Mouse (Mus musculus) heart, postnatal 0 days (tissue): Measurements from ENCODE around the gene Hmgb2. TPM values are rescaled to one million over a fixed set of nuclear protein-coding genes. Genes with fewer than 3 reads are reported as not detected.

ENCODE experiments used
- ATAC-seq: fragments of 200-750 bp; cut with Nextera tagmentation; 2 replicates; pipeline ENCODE4 v1.8.0; 2017; ENCODE audit warnings: low read depth, moderate number of reproducible peaks, moderate library complexity; ENCODE audit not compliant: insufficient read depth
- DNase-seq: peaks from one replicate; pipeline ENCODE4 v3.0.0-alpha.2; 2016; ENCODE audit warnings: low spot score
- H3K27ac ChIP-seq: fragments of 300-500 bp; sonication (generic); 2 replicates; pipeline ENCODE4 v1.5.1; 2014; ENCODE audit warnings: low read depth, mild to moderate bottlenecking
- H3K27me3 ChIP-seq: fragments of 300-500 bp; sonication (generic); 2 replicates; pipeline ENCODE4 v1.6.1; 2014; ENCODE audit warnings: low read length, mixed read lengths; ENCODE audit not compliant: control insufficient read depth, insufficient read depth
- H3K36me3 ChIP-seq: fragments of 300-500 bp; sonication (generic); replicated peaks from 2 replicates; pipeline ENCODE4 v1.6.1; 2014; ENCODE audit warnings: low read length, mixed read lengths; ENCODE audit not compliant: control insufficient read depth, insufficient read depth
- H3K4me1 ChIP-seq: fragments of 300-500 bp; sonication (generic); 2 replicates; pipeline ENCODE4 v1.6.1; 2014; ENCODE audit warnings: antibody characterized with exemption; ENCODE audit not compliant: control insufficient read depth, insufficient read depth
- H3K4me2 ChIP-seq: fragments of 300-500 bp; sonication (generic); 2 replicates; pipeline ENCODE4 v1.6.1; 2014; ENCODE audit warnings: low read depth, mild to moderate bottlenecking, low read length, moderate library complexity
- H3K4me3 ChIP-seq: fragments of 300-500 bp; sonication (generic); 2 replicates; pipeline ENCODE4 v1.5.1; 2014; ENCODE audit warnings: low read depth, low read length
- H3K9ac ChIP-seq: fragments of 300-500 bp; sonication (generic); replicated peaks from 2 replicates; pipeline ENCODE4 v1.6.1; 2014; ENCODE audit warnings: low read depth, low read length, mixed read lengths
- H3K9me3 ChIP-seq: fragments of 300-500 bp; sonication (generic); replicated peaks from 2 replicates; pipeline ENCODE4 v1.6.1; 2016; ENCODE audit warnings: low read length; ENCODE audit not compliant: control insufficient read depth
- CTCF ChIP-seq: IDR thresholded peaks from 2 replicates; pipeline ENCODE4 v1.5.1; 2016; ENCODE audit warnings: antibody characterized with exemption, control low read depth, low read depth
- EP300 ChIP-seq: IDR thresholded peaks from 2 replicates; pipeline ENCODE4 v1.6.1; 2016; ENCODE audit warnings: antibody characterized with exemption, low read depth
- WGBS: fragments of 180-500 bp; shearing (Covaris S2); extraction: QIAGEN DNeasy Blood & Tissue Kit; methylation state at CpG from one replicate; pipeline ENCODE4 v1.1.7; 2014; 5-methylcytosine and 5-hydroxymethylcytosine counted together
- polyA plus RNA-seq: library from polyadenylated mRNA; unstranded; fragments of >200 nt; fragmentation: Nextera tagmentation; extraction: Ambion mirVana; gene quantifications from 2 replicates; pipeline ENCODE4 v1.2.1, GENCODE M21; 2015
- total RNA-seq: library from RNA; depleted of rRNA; stranded (reverse); fragments of >200 nt; gene quantifications from 2 replicates; pipeline ENCODE4 v1.2.3, GENCODE M21; 2014; ENCODE audit warnings: low replicate concordance

Hmgb2 gene
- total and polyA plus RNA-seq, 2 experiments from 2014 or later: 25.6 to 145 TPM

DNA sequence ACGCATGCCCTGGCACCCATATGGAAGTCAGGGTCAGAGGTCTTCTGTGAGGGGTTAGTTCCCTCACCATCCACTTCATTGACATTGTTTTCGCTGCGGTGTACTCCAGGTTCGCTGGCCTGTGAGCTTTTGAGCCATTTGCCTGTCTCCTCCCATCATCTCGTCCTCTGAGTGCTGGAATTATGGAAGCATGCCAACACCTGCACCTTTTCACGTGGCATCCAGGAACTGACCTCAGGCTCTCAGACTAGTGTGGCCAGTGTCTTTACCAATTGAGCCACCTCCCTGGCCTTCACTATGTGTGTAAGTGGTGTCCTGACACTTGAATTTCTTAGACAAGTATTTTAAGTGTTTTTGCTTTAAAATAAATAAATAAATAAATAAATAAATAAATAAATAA is 38.0 kb upstream of the Hmgb2 start:
- no peaks in the 10 kb centered on the region for H3K9me3 ChIP-seq
- DNase-seq: no peak
- 68% methylated on average over 6 of the region's 6 CpGs for WGBS
- TF ChIP-seq EP300 (no peak), CTCF (no peak)
- H3K4me2 ChIP-seq: no peak overlapping the region
- H3K27me3 ChIP-seq: no peaks in the 10 kb centered on the region
- no peak overlapping the region for H3K9ac ChIP-seq
- H3K36me3 ChIP-seq: no peaks in the 10 kb centered on the region
- no peak overlapping the region for H3K4me3 ChIP-seq
- ATAC-seq: no peak
- 0 out of 2 replicates have a peak, but pooled peaks cover 12% of the 10 kb centered on the region for H3K4me1 ChIP-seq
- H3K27ac ChIP-seq: no peak overlapping the region

DNA sequence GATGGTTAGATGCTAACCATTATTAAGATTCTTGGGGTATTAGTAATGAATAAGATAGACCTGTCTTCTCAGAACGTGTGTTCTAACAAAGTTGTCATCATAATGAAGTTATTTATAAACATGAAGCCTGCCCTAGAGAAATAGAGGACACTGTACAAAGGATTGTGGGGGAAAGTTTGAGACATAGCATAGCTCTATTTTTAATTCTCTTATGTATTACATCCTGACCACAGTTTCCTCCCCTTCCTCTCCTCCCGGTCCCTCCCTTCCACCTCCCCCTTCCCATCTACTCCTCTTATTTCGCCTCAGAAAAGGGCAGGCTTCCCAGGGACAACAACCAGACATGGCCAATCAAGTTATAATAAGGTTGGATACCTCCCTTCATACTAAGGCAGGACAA is 33.3 kb upstream of the Hmgb2 start:
- DNase-seq (peak; percentile 82), ATAC-seq (peak; percentile 93)
- H3K4me2 ChIP-seq: no peak overlapping the region
- no peak overlapping the region for H3K4me3 ChIP-seq
- peak overlapping the region; percentile 75 for H3K27ac ChIP-seq
- no peak overlapping the region for H3K9ac ChIP-seq
- TF ChIP-seq CTCF (no peak), EP300 (peak; percentile 38; the same call in 1 of the 2 replicates)
- H3K9me3 ChIP-seq: no peaks in the 10 kb centered on the region
- peaks cover 17% of the 10 kb centered on the region for H3K36me3 ChIP-seq
- H3K4me1 ChIP-seq: 0 out of 2 replicates have a peak, but pooled peaks cover 12% of the 10 kb centered on the region
- WGBS: 15% methylated on average over 3 of the region's 3 CpGs
- H3K27me3 ChIP-seq: no peaks in the 10 kb centered on the region

DNA sequence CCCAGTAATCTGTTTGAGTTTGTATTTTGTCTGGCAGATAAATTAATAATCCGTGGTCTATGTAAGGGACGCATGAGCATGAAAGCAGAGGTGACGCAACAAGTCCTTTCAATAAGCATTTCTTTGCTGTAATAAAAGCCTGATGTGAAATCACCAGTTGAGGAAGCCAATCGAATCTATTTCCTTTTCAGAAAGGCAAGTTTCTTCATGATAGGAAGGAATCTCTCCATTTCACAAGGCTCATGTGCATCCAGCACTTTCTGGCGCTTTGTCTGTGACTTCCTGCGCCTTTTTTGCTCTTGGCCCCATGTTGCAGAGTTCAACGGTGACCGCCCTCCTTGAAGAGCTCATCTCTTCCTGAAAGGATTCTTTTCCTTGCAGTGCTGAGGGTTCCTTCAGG is 32.0 kb upstream of the Hmgb2 start:
- DNase-seq (no peak), ATAC-seq (no peak)
- Histone ChIP-seq H3K4me1 (0 out of 2 replicates have a peak, but pooled peaks cover 12% of the 10 kb centered on the region), H3K9ac (no peak overlapping the region), H3K36me3 (peaks cover 20% of the 10 kb centered on the region), H3K27ac (no peak overlapping the region), H3K4me2 (no peak overlapping the region), H3K27me3 (no peaks in the 10 kb centered on the region), H3K9me3 (no peaks in the 10 kb centered on the region), H3K4me3 (no peak overlapping the region)
- TF ChIP-seq EP300: no peak
- WGBS: 91% methylated on average over 8 of the region's 8 CpGs

DNA sequence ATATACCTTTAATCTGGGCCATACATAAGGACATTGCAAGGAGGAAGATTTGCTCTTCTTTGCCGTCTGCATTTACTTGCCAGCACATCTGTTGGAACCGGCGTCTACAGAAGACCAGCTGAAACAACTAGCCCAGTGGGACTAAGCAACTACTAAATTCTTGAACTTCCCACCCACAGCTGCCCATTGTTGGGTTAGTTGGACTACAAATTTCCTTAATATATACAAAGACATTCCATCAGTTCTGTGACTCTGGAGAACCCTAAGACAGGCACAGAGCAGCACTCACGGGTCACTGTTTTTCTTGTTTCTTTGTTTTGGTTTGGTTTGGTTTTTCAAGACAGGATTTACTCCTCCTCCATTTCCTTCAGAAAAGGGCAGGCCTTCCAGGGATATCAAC is 31.1 kb upstream of the Hmgb2 start:
- H3K9me3 ChIP-seq: no peaks in the 10 kb centered on the region
- H3K4me3 ChIP-seq: no peak overlapping the region
- TF ChIP-seq EP300 (no peak), CTCF (no peak)
- H3K27ac ChIP-seq: no peak overlapping the region
- H3K36me3 ChIP-seq: peaks cover 20% of the 10 kb centered on the region
- H3K4me1 ChIP-seq: 0 out of 2 replicates have a peak, but pooled peaks cover 18% of the 10 kb centered on the region
- H3K4me2 ChIP-seq: no peak overlapping the region
- no peaks in the 10 kb centered on the region for H3K27me3 ChIP-seq
- WGBS: 82% methylated on average over 4 of the region's 4 CpGs
- DNase-seq (no peak), ATAC-seq (no peak)
- no peak overlapping the region for H3K9ac ChIP-seq

DNA sequence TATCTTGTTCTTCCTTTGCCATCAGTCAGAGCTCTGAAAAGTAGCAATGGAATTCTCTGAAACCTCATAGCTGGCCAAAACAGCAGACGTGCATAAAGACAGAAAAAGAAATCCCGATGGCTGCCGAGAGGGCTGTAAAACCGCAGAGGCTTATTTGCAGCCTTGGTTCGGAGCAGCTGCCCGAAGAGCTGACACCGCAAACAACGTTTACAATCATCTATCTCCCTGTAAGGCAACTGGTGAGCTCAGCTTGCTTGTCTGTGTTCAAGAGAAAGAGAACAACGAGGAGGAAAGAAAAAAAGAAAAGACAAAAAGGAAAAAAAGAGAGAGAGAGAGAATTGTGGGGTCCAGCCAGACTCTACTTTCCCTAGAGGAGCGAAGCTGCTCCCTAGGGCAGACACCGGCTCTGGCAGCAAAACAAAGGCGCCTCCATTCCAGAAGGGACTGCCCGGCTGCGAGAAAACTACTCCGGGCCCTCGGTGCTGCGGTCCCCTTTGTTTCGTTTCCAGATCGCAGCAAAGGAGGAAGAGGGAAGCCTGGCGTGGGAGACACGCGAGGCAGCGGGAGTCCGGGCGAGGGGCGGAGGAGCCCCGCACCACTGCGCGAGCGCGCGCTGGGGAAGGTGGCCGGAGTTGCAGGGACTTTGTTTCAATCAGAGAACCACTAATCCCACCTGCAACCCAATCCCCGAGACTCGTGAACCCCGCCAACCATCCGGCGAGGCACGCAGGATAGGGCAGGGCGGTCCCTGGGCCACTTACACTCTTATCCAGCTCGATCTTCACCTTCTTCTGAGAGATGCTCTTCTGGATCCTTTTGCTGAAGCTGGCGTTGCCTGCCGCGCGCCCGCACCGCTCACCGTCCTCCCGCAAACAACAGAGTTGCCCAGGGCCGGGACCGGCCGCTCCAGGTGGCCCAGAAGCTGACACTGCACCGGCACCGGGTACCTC is 24.9 kb upstream of the Hmgb2 start:
- DNase-seq (peak; percentile 49), ATAC-seq (peak; percentile 21)
- Histone ChIP-seq H3K27me3 (no peaks in the 10 kb centered on the region), H3K4me2 (peak overlapping the region; percentile 94), H3K9me3 (no peaks in the 10 kb centered on the region), H3K9ac (peak overlapping the region; percentile 85), H3K27ac (peak overlapping the region; percentile 91), H3K4me3 (peak overlapping the region; percentile 93), H3K36me3 (peaks cover 15% of the 10 kb centered on the region), H3K4me1 (0 out of 2 replicates have a peak, but pooled peaks cover 9% of the 10 kb centered on the region)
- TF ChIP-seq CTCF: no peak
- no peak for TF ChIP-seq EP300
- under 1% methylated on average over 54 of the region's 54 CpGs for WGBS
